Mouse (Mus musculus): Measurements from ENCODE around the gene Lmod3. TPM values are rescaled to one million over a fixed set of nuclear protein-coding genes. Genes with fewer than 3 reads are reported as not detected.

Lmod3 gene
- total RNA-seq (2014; rRNA removed) (not detected in 2 replicates), polyA plus RNA-seq (2015; fragmentation: Nextera tagmentation; extraction: Ambion mirVana) (not detected in 2 replicates)

- Histone ChIP-seq H3K27me3 (ENCODE audit: insufficient read depth, low read length) (no peaks in the 10 kb centered on the region), H3K4me3 (ENCODE audit: low read depth, low read length) (no peak within 1 kb of the TSS), H3K27ac (ENCODE audit: low read depth, low read length) (no peak within 1 kb of the TSS), H3K9me3 (ENCODE audit: low read length) (no peaks in the 10 kb centered on the region), H3K4me1 (ENCODE audit: insufficient read depth, low read length) (no peaks in the 10 kb centered on the region), H3K9ac (replicated peaks; ENCODE audit: low read length, poor library complexity, severe bottlenecking) (no peak within 1 kb of the TSS), H3K4me2 (ENCODE audit: low read depth, low read length, poor library complexity, severe bottlenecking) (no peak within 1 kb of the TSS), H3K36me3 (ENCODE audit: insufficient read depth, low read length) (no peaks in the 10 kb centered on the region)
- no peak for DNase-seq (ENCODE audit: low spot score)
- WGBS, result 28% methylated on average over 9 of the region's 9 CpGs
- TF ChIP-seq CTCF (IDR thresholded peaks at IDR 0.05), result no peak
- no peak for ATAC-seq (ENCODE audit: low FRiP score)
These were observed at the start of gene Lmod3 for GRCm38 (mm10) chr6:97252711-97253221. Gene Lmod3 (minus strand): TSS chr6:97252759.

- H3K4me3 ChIP-seq (ENCODE audit: low read depth, low read length), result no peak overlapping the region
- H3K27ac ChIP-seq (ENCODE audit: low read depth, low read length), result no peak overlapping the region
- WGBS, result 85% methylated on average over 7 of the region's 7 CpGs
- ATAC-seq (ENCODE audit: low FRiP score) (no peak), DNase-seq (ENCODE audit: low spot score) (no peak)
- no peaks in the 10 kb centered on the region for H3K9me3 ChIP-seq (ENCODE audit: low read length)
- TF ChIP-seq CTCF (IDR thresholded peaks at IDR 0.05), result no peak
- no peaks in the 10 kb centered on the region for H3K4me1 ChIP-seq (ENCODE audit: insufficient read depth, low read length)
- no peak overlapping the region for H3K4me2 ChIP-seq (ENCODE audit: low read depth, low read length, poor library complexity, severe bottlenecking)
- H3K36me3 ChIP-seq (ENCODE audit: insufficient read depth, low read length), result 0 out of 2 replicates have a peak, but pooled peaks cover 3% of the 10 kb centered on the region
- no peaks in the 10 kb centered on the region for H3K27me3 ChIP-seq (ENCODE audit: insufficient read depth, low read length)
- no peak overlapping the region for H3K9ac ChIP-seq (replicated peaks; ENCODE audit: low read length, poor library complexity, severe bottlenecking)
These were observed 49.7 kb upstream of the Lmod3 start for GRCm38 (mm10) chr6:97302303-97302702.

GRCm38 (mm10) chr6:97300659-97301058 is 48.1 kb upstream of the Lmod3 start:
- H3K4me1 ChIP-seq (ENCODE audit: insufficient read depth, low read length), result no peaks in the 10 kb centered on the region
- ATAC-seq (ENCODE audit: low FRiP score) (no peak), DNase-seq (ENCODE audit: low spot score) (no peak)
- H3K4me3 ChIP-seq (ENCODE audit: low read depth, low read length), result no peak overlapping the region
- no peak overlapping the region for H3K9ac ChIP-seq (replicated peaks; ENCODE audit: low read length, poor library complexity, severe bottlenecking)
- no peak overlapping the region for H3K27ac ChIP-seq (ENCODE audit: low read depth, low read length)
- H3K9me3 ChIP-seq (ENCODE audit: low read length), result no peaks in the 10 kb centered on the region
- H3K4me2 ChIP-seq (ENCODE audit: low read depth, low read length, poor library complexity, severe bottlenecking), result no peak overlapping the region
- H3K27me3 ChIP-seq (ENCODE audit: insufficient read depth, low read length), result no peaks in the 10 kb centered on the region
- 89% methylated on average over 6 of the region's 6 CpGs for WGBS
- TF ChIP-seq CTCF (IDR thresholded peaks at IDR 0.05), result no peak
- peaks cover 2% of the 10 kb centered on the region for H3K36me3 ChIP-seq (ENCODE audit: insufficient read depth, low read length)

GRCm38 (mm10) chr6:97300180-97300579 is 47.6 kb upstream of the Lmod3 start:
- H3K36me3 ChIP-seq (ENCODE audit: insufficient read depth, low read length), result peaks cover 7% of the 10 kb centered on the region
- no peak for ATAC-seq (ENCODE audit: low FRiP score)
- 94% methylated on average over 6 of the region's 6 CpGs for WGBS
- TF ChIP-seq CTCF (IDR thresholded peaks at IDR 0.05), result no peak
- H3K4me2 ChIP-seq (ENCODE audit: low read depth, low read length, poor library complexity, severe bottlenecking), result no peak overlapping the region
- H3K4me1 ChIP-seq (ENCODE audit: insufficient read depth, low read length), result no peaks in the 10 kb centered on the region
- DNase-seq (ENCODE audit: low spot score), result no peak
- H3K27me3 ChIP-seq (ENCODE audit: insufficient read depth, low read length), result no peaks in the 10 kb centered on the region
- H3K9ac ChIP-seq (replicated peaks; ENCODE audit: low read length, poor library complexity, severe bottlenecking), result no peak overlapping the region
- no peak overlapping the region for H3K27ac ChIP-seq (ENCODE audit: low read depth, low read length)
- H3K4me3 ChIP-seq (ENCODE audit: low read depth, low read length), result no peak overlapping the region
- H3K9me3 ChIP-seq (ENCODE audit: low read length), result no peaks in the 10 kb centered on the region

- WGBS, result 92% methylated on average over 3 of the region's 3 CpGs
- ATAC-seq (ENCODE audit: low FRiP score), result no peak
These were observed 44.6 kb upstream of the Lmod3 start for GRCm38 (mm10) chr6:97297151-97297550.

GRCm38 (mm10) chr6:97295866-97296527 is 43.4 kb upstream of the Lmod3 start:
- WGBS, result 96% methylated on average over 21 of the region's 21 CpGs
- Histone ChIP-seq H3K4me1 (ENCODE audit: insufficient read depth, low read length) (no peaks in the 10 kb centered on the region), H3K4me2 (ENCODE audit: low read depth, low read length, poor library complexity, severe bottlenecking) (no peak overlapping the region), H3K9me3 (ENCODE audit: low read length) (no peaks in the 10 kb centered on the region), H3K9ac (replicated peaks; ENCODE audit: low read length, poor library complexity, severe bottlenecking) (no peak overlapping the region), H3K27me3 (ENCODE audit: insufficient read depth, low read length) (no peaks in the 10 kb centered on the region), H3K27ac (ENCODE audit: low read depth, low read length) (no peak overlapping the region), H3K36me3 (ENCODE audit: insufficient read depth, low read length) (peaks cover 15% of the 10 kb centered on the region), H3K4me3 (ENCODE audit: low read depth, low read length) (no peak overlapping the region)
- TF ChIP-seq CTCF (IDR thresholded peaks at IDR 0.05), result no peak
- ATAC-seq (ENCODE audit: low FRiP score), result no peak
- DNase-seq (ENCODE audit: low spot score), result no peak

More at GRCm38 (mm10) chr6:97297151-97297550, 44.6 kb upstream of the Lmod3 start:
- no peaks in the 10 kb centered on the region for H3K4me1 ChIP-seq (ENCODE audit: insufficient read depth, low read length)
- TF ChIP-seq CTCF (IDR thresholded peaks at IDR 0.05), result no peak
- H3K4me2 ChIP-seq (ENCODE audit: low read depth, low read length, poor library complexity, severe bottlenecking), result no peak overlapping the region
- no peak for DNase-seq (ENCODE audit: low spot score)
- H3K27ac ChIP-seq (ENCODE audit: low read depth, low read length), result no peak overlapping the region
- peaks cover 8% of the 10 kb centered on the region for H3K36me3 ChIP-seq (ENCODE audit: insufficient read depth, low read length)
- H3K9ac ChIP-seq (replicated peaks; ENCODE audit: low read length, poor library complexity, severe bottlenecking), result no peak overlapping the region
- no peaks in the 10 kb centered on the region for H3K27me3 ChIP-seq (ENCODE audit: insufficient read depth, low read length)
- H3K4me3 ChIP-seq (ENCODE audit: low read depth, low read length), result no peak overlapping the region
- no peaks in the 10 kb centered on the region for H3K9me3 ChIP-seq (ENCODE audit: low read length)
